Mouse (Mus musculus): ENCODE data around the gene Tmem161a.

DNA sequence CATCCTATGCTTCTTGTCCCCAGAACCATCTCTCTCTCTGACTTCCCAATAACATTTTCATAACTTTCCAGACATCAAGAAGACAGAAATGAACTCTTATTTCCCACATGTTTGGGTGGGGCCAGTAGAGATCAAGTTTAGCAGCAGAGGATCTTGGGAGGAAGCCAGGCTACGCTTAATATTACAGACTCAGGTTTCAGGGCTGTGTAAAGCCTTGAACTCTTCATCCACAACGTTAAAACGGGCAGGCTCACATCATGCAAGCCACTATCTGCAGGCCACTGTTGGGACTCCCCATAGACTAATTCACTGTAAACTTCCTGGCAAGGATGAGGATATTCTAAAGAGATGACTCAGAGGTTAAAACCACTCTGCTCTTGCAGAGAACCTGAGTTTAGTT, 42.3 kb downstream of the Tmem161a start:
- TF ChIP-seq CTCF (IDR thresholded peaks at IDR 0.05; ENCODE audit: extremely low read depth, insufficient read length, insufficient replicate concordance, low read depth, low read length) (no peak), POLR2A (IDR thresholded peaks at IDR 0.05; ENCODE audit: low read depth, low read length) (no peak)

Measured in small intestine, adult 2 months (tissue).